Mouse (Mus musculus) MEL (cell line): Measurements from ENCODE around the gene Nelfcd. TPM values are rescaled to one million over a fixed set of nuclear protein-coding genes. Genes with fewer than 3 reads are reported as not detected.

Source experiments
- DNase-seq: peaks from one replicate; pipeline ENCODE4 v3.0.0; 2011; ENCODE audit warnings: low read depth, low spot score
- H3K27ac ChIP-seq: 2 replicates; pipeline ENCODE4 v1.5.1; 2012; ENCODE audit warnings: low read depth, mild to moderate bottlenecking, control low read depth, low read length, moderate library complexity; ENCODE audit not compliant: control insufficient read depth
- H3K27me3 ChIP-seq, 2 experiments: fragments of 150-350 bp in 1 of 2; sonication (generic) in 1 of 2; 2 replicates each; pipeline ENCODE4 v1.6.1; 2012; ENCODE audit warnings: low read length in 2 of 2, mild to moderate bottlenecking in 2 of 2, improper control_type of control experiment in 1 of 2, moderate library complexity in 1 of 2; ENCODE audit not compliant: insufficient read depth in 2 of 2, control insufficient read depth in 1 of 2
- H3K36me3 ChIP-seq, 2 experiments: 2 replicates each; pipeline ENCODE4 v1.6.1; 2012 to 2014; ENCODE audit warnings: low read length in 2 of 2, improper control_type of control experiment in 1 of 2, inconsistent platforms in 1 of 2, mild to moderate bottlenecking in 1 of 2; ENCODE audit not compliant: insufficient read depth in 2 of 2, control insufficient read depth in 1 of 2
- H3K4me1 ChIP-seq, 2 experiments: fragments of 150-350 bp in 1 of 2; sonication (generic) in 1 of 2; 2 replicates each; pipeline ENCODE4 v1.6.1; 2012; ENCODE audit warnings: low read length in 2 of 2, improper control_type of control experiment in 1 of 2, mild to moderate bottlenecking in 1 of 2; ENCODE audit not compliant: insufficient read depth in 2 of 2, control insufficient read depth in 1 of 2
- H3K4me3 ChIP-seq, 2 experiments: fragments of 150-350 bp in 1 of 2; sonication (generic) in 1 of 2; 2 replicates each; pipeline ENCODE4 v1.5.1; 2012; ENCODE audit warnings: low read depth in 2 of 2, low read length in 2 of 2, mild to moderate bottlenecking in 2 of 2, moderate library complexity in 2 of 2, control low read depth in 1 of 2, improper control_type of control experiment in 1 of 2; ENCODE audit not compliant: control insufficient read depth in 1 of 2, insufficient read depth in 1 of 2
- H3K79me2 ChIP-seq: 2 replicates; pipeline ENCODE4 v1.6.1; 2012; ENCODE audit warnings: mild to moderate bottlenecking, low read length, moderate library complexity; ENCODE audit not compliant: control insufficient read depth, poor library complexity, insufficient read depth
- H3K9ac ChIP-seq: 2 replicates; pipeline ENCODE4 v1.6.1; 2012; ENCODE audit warnings: low read depth, mild to moderate bottlenecking, control low read depth, low read length, moderate library complexity; ENCODE audit not compliant: control insufficient read depth, poor library complexity, severe bottlenecking
- H3K9me3 ChIP-seq: fragments of 150-350 bp; sonication (generic); replicated peaks from 2 replicates; pipeline ENCODE4 v1.6.1; 2012; ENCODE audit warnings: mild to moderate bottlenecking, low read length, improper control_type of control experiment, moderate library complexity; ENCODE audit not compliant: insufficient read depth
- E2F4 ChIP-seq: IDR thresholded peaks from 2 replicates; pipeline ENCODE4 v1.6.1; 2011; ENCODE audit warnings: low read depth, low read length, improper control_type of control experiment, borderline replicate concordance
- ELF1 ChIP-seq: IDR thresholded peaks from 2 replicates; pipeline ENCODE4 v1.6.1; 2014; ENCODE audit warnings: low read depth, mild to moderate bottlenecking, inconsistent platforms, low read length, improper control_type of control experiment, moderate library complexity
- GABPA ChIP-seq: IDR thresholded peaks from 2 replicates; pipeline ENCODE4 v1.6.1; 2012; ENCODE audit warnings: low read depth, mild to moderate bottlenecking, inconsistent platforms, low read length, improper control_type of control experiment, moderate library complexity
- HCFC1 ChIP-seq: IDR thresholded peaks from 2 replicates; pipeline ENCODE4 v1.6.1; 2012; ENCODE audit warnings: low read depth, mild to moderate bottlenecking, inconsistent platforms, low read length, improper control_type of control experiment, moderate library complexity
- KAT2A ChIP-seq: conservative IDR thresholded peaks from 2 replicates; pipeline ENCODE4 v1.6.1; 2012; ENCODE audit warnings: low read depth, low read length, improper control_type of control experiment, inconsistent platforms
- MAFK ChIP-seq: IDR thresholded peaks from 2 replicates; pipeline ENCODE4 v1.6.1; 2011; ENCODE audit warnings: low read depth, mild to moderate bottlenecking, low read length, improper control_type of control experiment, borderline replicate concordance
- MAX ChIP-seq: IDR thresholded peaks from 2 replicates; pipeline ENCODE4 v1.6.1; 2011; ENCODE audit warnings: low read length, improper control_type of control experiment
- MEF2A ChIP-seq: IDR thresholded peaks from 2 replicates; pipeline ENCODE4 v1.6.1; 2014; ENCODE audit warnings: low read depth, mild to moderate bottlenecking, inconsistent platforms, low read length, improper control_type of control experiment; ENCODE audit not compliant: poor library complexity, insufficient replicate concordance, severe bottlenecking; ENCODE audit errors: extremely low read depth
- MYB ChIP-seq: IDR thresholded peaks from 2 replicates; pipeline ENCODE4 v1.6.1; 2011; ENCODE audit warnings: mild to moderate bottlenecking, low read depth, low read length, improper control_type of control experiment
- MYC ChIP-seq: IDR thresholded peaks from 2 replicates; pipeline ENCODE4 v1.6.1; 2011; ENCODE audit warnings: low read depth, mild to moderate bottlenecking, low read length, improper control_type of control experiment, moderate library complexity
- NELFE ChIP-seq: IDR thresholded peaks from 2 replicates; pipeline ENCODE4 v1.6.1; 2011; ENCODE audit warnings: low read depth, low read length, improper control_type of control experiment
- POLR2A ChIP-seq, 2 experiments: IDR thresholded peaks; 2 replicates each; pipeline ENCODE4 v1.6.1; 2011 to 2012; ENCODE audit warnings: low read length in 2 of 2, mild to moderate bottlenecking in 2 of 2, control low read depth in 1 of 2, improper control_type of control experiment in 1 of 2, low read depth in 1 of 2, moderate library complexity in 1 of 2; ENCODE audit not compliant: control insufficient read depth in 1 of 2, insufficient read depth in 1 of 2, poor library complexity in 1 of 2
- POLR2AphosphoS2 ChIP-seq: IDR thresholded peaks from 2 replicates; pipeline ENCODE4 v1.6.1; 2011; ENCODE audit warnings: low read length, improper control_type of control experiment
- POLR2AphosphoS5 ChIP-seq: IDR thresholded peaks from 2 replicates; pipeline ENCODE4 v1.6.1; 2012; ENCODE audit warnings: low read depth, borderline replicate concordance, mild to moderate bottlenecking, inconsistent platforms, low read length, moderate library complexity, mixed read lengths
- RAD21 ChIP-seq: IDR thresholded peaks from 2 replicates; pipeline ENCODE4 v1.6.1; 2011; ENCODE audit warnings: mild to moderate bottlenecking, low read depth, low read length, improper control_type of control experiment
- RCOR1 ChIP-seq: IDR thresholded peaks from 2 replicates; pipeline ENCODE4 v1.6.1; 2012; ENCODE audit warnings: low read depth, mild to moderate bottlenecking, inconsistent platforms, low read length, improper control_type of control experiment
- SIN3A ChIP-seq: IDR thresholded peaks from 2 replicates; pipeline ENCODE4 v1.6.1; 2012; ENCODE audit warnings: low read length, improper control_type of control experiment, inconsistent platforms
- SMC3 ChIP-seq: IDR thresholded peaks from 2 replicates; pipeline ENCODE4 v1.6.1; 2011; ENCODE audit warnings: low read depth, low read length, improper control_type of control experiment
- TAL1 ChIP-seq: IDR thresholded peaks from 2 replicates; pipeline ENCODE4 v1.6.1; 2012; ENCODE audit warnings: mild to moderate bottlenecking, inconsistent platforms, low read length, moderate library complexity, mixed read lengths
- USF1 ChIP-seq: IDR thresholded peaks from 2 replicates; pipeline ENCODE4 v1.6.1; 2014; ENCODE audit warnings: low read depth, mild to moderate bottlenecking, inconsistent platforms, low read length, improper control_type of control experiment, moderate library complexity
- USF2 ChIP-seq, 2 experiments: IDR thresholded peaks; 2 replicates each; pipeline ENCODE4 v1.6.1; 2011 to 2012; ENCODE audit warnings: improper control_type of control experiment in 2 of 2, low read length in 2 of 2, borderline replicate concordance in 1 of 2, inconsistent platforms in 1 of 2, low read depth in 1 of 2, mild to moderate bottlenecking in 1 of 2; ENCODE audit not compliant: insufficient read depth in 1 of 2
- ZC3H11A ChIP-seq: IDR thresholded peaks from 2 replicates; pipeline ENCODE4 v1.6.1; 2012; ENCODE audit warnings: low read depth, mild to moderate bottlenecking, inconsistent platforms, low read length, improper control_type of control experiment
- ZNF384 ChIP-seq: IDR thresholded peaks from 2 replicates; pipeline ENCODE4 v1.6.1; 2012; ENCODE audit warnings: low read depth, mild to moderate bottlenecking, inconsistent platforms, low read length, improper control_type of control experiment
- polyA plus RNA-seq, 2 experiments: library from polyadenylated mRNA; stranded (reverse) in 1 of 2; unstranded in 1 of 2; fragments of >175 nt in 1 of 2; fragments of >200 nt in 1 of 2; gene quantifications; 2 replicates each; pipeline versions ENCODE4 v1.2.1 to v1.2.4; 2012; ENCODE audit warnings: low replicate concordance in 2 of 2, low read depth in 1 of 2; ENCODE audit not compliant: insufficient read length in 2 of 2, insufficient read depth in 1 of 2, missing spikeins in 1 of 2
- total RNA-seq: library from RNA; depleted of rRNA; stranded (reverse); fragments of 300-350 nt; gene quantifications from 2 replicates; pipeline ENCODE4 v1.2.3, GENCODE M21; 2012

Nelfcd gene
- total and polyA plus RNA-seq, 3 experiments = 46.8 to 89.0 (median 74.8) TPM

DNA sequence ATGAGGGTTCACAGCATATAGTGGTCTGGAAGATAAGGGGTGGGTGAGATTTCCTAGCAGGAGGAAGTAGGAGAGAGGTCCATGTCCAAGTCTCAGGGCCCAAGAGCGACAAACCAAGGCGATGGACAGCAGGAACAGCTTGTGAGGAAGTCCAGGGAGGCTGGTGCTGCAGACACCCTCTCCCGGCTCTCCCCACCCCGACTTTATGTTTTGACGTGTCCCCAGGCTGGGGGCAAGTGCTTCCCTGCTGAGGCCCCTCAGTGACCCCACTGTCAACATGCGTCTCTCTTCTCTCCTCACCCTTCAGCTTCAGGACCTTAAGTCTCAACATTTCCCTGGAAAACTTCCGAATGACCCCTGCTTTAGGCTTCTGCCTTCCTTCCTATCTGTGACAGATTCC lies 2.5 kb upstream of the Nelfcd start:
- H3K79me2 ChIP-seq = peaks cover 10% of the 10 kb centered on the region
- H3K9ac ChIP-seq = no peak overlapping the region
- peaks cover 0 to 5% of the 10 kb centered on the region in 2 experiments; a peak in 1 of 4 replicates for H3K36me3 ChIP-seq
- no peak for DNase-seq
- no peak overlapping the region for H3K4me3 ChIP-seq
- no peak overlapping the region for H3K27ac ChIP-seq
- H3K27me3 ChIP-seq = no peaks in the 10 kb centered on the region
- H3K9me3 ChIP-seq = no peaks in the 10 kb centered on the region
- peaks cover 2 to 9% of the 10 kb centered on the region in 2 experiments; a peak in 3 of 4 replicates for H3K4me1 ChIP-seq
- TF ChIP-seq MEF2A (no peak), RCOR1 (no peak), MYB (no peak), MYC (no peak)

DNA sequence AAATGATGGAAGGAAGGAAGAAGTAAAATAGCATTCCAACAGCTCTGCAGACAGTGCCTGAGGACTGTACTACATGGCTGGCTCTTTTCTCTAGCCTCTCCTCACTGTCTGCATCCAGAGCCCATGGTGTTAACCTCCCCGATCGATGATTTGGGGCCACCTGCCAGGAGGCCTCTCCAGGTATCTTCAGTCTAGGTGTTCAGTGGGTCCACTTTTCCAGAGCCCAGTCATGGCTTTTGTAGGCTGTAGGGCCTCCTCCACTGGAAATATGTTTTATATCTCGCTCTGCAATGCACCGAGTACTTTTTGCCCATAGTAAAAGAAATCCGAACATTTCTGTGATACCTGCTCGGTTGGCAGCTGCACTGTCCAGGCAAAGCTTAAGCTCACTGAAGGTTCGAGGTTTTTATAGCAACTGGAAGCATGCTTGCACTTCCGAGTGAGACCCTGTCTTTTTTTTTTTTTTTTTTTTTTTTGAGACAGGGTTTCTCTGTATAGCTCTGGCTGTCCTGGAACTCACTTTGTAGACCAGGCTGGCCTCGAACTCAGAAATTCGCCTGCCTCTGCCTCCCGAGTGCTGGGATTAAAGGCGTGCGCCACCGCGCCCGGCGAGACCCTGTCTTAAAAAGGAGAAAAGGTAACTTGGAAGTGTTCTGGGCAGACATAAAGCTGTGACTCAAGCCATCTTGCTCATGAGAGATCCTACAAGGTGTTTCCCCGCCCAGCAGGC lies 438 bp upstream of the Nelfcd start:
- peak overlapping the region; percentile 28 to 29 for H3K4me3 ChIP-seq
- peaks cover 12% of the 10 kb centered on the region for H3K79me2 ChIP-seq
- H3K27ac ChIP-seq = no peak overlapping the region
- no peaks in the 10 kb centered on the region for H3K9me3 ChIP-seq
- no peaks in the 10 kb centered on the region for H3K27me3 ChIP-seq
- H3K36me3 ChIP-seq = peaks cover 0 to 2% of the 10 kb centered on the region in 2 experiments; a peak in 1 of 4 replicates
- no peak for DNase-seq
- no peak for TF ChIP-seq MEF2A
- TF ChIP-seq ZNF384 = peak; percentile 71
- no peak for TF ChIP-seq MYC
- peak overlapping the region; percentile 41 for H3K9ac ChIP-seq
- H3K4me1 ChIP-seq = peaks cover 2 to 5% of the 10 kb centered on the region in 2 experiments; a peak in 2 of 4 replicates

DNA sequence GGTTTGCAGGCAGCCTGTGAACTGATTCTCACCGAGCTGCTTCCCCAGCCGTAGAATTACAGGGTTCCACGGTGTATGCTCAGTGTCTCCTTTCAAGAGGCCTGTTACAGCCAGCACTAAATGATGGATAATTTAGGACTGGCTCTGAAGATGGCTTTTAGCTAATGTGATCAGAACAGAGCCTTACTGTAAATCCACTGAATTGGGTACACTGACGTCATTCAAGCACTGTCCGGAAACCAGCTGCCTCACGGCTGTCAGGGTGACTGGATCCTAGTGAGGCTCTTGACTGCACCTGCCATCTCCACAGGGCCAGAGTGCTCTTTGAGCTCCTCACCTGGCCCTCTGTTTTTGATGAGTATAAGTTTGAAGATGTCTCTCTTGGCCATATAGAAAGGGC lies 5.5 kb downstream of the Nelfcd start:
- H3K27ac ChIP-seq = no peak overlapping the region
- H3K36me3 ChIP-seq = no peaks in the 10 kb centered on the region; a peak in 1 of 4 replicates
- peaks cover 8% of the 10 kb centered on the region for H3K79me2 ChIP-seq
- H3K4me3 ChIP-seq = no peak overlapping the region
- H3K4me1 ChIP-seq = peaks cover 2 to 5% of the 10 kb centered on the region in 2 experiments; a peak in 2 of 4 replicates
- DNase-seq = no peak
- H3K9me3 ChIP-seq = no peaks in the 10 kb centered on the region
- H3K27me3 ChIP-seq = no peaks in the 10 kb centered on the region
- no peak overlapping the region for H3K9ac ChIP-seq
- TF ChIP-seq HCFC1 (no peak), GABPA (no peak), NELFE (no peak), MAX (no peak), RAD21 (no peak), E2F4 (no peak), KAT2A (no peak), POLR2A (IDR thresholded peaks at IDR 0.05; ENCODE audit: control insufficient read depth in 1 of 2, insufficient read depth in 1 of 2, low read depth in 1 of 2, low read length in 2 of 2, poor library complexity in 1 of 2) (no peak), TAL1 (no peak), MYB (no peak), MAFK (no peak), ELF1 (no peak), ZC3H11A (no peak), SMC3 (no peak), USF1 (no peak), USF2 (IDR thresholded peaks at IDR 0.05; ENCODE audit: borderline replicate concordance in 1 of 2, insufficient read depth in 1 of 2, low read depth in 1 of 2, low read length in 2 of 2) (no peak), MYC (no peak), POLR2AphosphoS2 (no peak), SIN3A (no peak), POLR2AphosphoS5 (no peak)
